Mouse (Mus musculus): ENCODE data around the gene Sorl1. TPM values are rescaled to one million over a fixed set of nuclear protein-coding genes. Genes with fewer than 3 reads are reported as not detected.

Sorl1 gene
- total RNA-seq, 1 experiment: 24.1 TPM

DNA sequence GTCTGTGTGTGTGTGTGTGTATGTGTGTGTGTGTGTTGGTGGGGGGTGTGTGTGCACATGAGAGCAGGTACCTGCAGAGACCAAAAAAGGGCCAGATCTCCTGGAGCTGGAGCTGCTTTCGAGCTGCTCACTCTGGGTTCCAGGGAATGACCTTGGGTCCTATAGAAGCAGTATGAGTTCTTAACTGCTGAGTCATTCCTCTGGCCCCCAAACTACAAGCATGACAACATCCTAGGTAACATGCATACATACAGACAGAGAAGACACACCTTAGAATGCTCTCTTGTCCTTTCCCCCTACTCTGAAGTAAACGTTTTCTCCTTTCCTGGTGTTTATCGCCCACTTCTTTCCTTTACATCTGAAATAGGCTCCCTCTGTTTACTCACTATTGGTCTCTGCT is 32.5 kb upstream of the Sorl1 start:
- Histone ChIP-seq H3K36me3 (ENCODE audit: control insufficient read depth, insufficient read depth, low read length, poor library complexity, severe bottlenecking) (no peaks in the 10 kb centered on the region), H3K4me3 (ENCODE audit: insufficient read depth in 1 of 2, low read depth in 1 of 2, low read length in 2 of 2, poor library complexity in 1 of 2, severe bottlenecking in 1 of 2) (no peak overlapping the region), H3K9me3 (ENCODE audit: control insufficient read depth, insufficient read depth, low read depth, low read length) (no peaks in the 10 kb centered on the region), H3K27ac (ENCODE audit: insufficient read depth, low read depth, low read length, poor library complexity, severe bottlenecking) (no peak overlapping the region), H3K9ac (ENCODE audit: insufficient read depth, low read depth, low read length, poor library complexity, severe bottlenecking) (no peak overlapping the region), H3K4me1 (ENCODE audit: control insufficient read depth in 2 of 2, insufficient read depth in 2 of 2, low read length in 2 of 2, poor library complexity in 1 of 2) (peaks cover 2% of the 10 kb centered on the region in 2 experiments; a peak in 2 of 4 replicates)
- peak; percentile 75; the same call in 1 of the 2 replicates for TF ChIP-seq MAFK (IDR thresholded peaks at IDR 0.05; ENCODE audit: insufficient read depth, low read depth, low read length)
- no peak for TF ChIP-seq ZNF384 (IDR thresholded peaks at IDR 0.05; ENCODE audit: low read depth, low read length)
- in situ Hi-C loops (cut with MboI; ENCODE audit: low sequenced_read_pairs in 2 of 2, unreplicated experiment in 2 of 2): no loop called here
- DNase-seq (ENCODE audit: low read depth, low spot score): no peak

- H3K4me1 ChIP-seq (ENCODE audit: control insufficient read depth in 2 of 2, insufficient read depth in 2 of 2, low read length in 2 of 2, poor library complexity in 1 of 2): peaks cover 2% of the 10 kb centered on the region in 2 experiments; a peak in 2 of 4 replicates
- no peak overlapping the region for H3K4me3 ChIP-seq (ENCODE audit: insufficient read depth in 1 of 2, low read depth in 1 of 2, low read length in 2 of 2, poor library complexity in 1 of 2, severe bottlenecking in 1 of 2)
- in situ Hi-C loops (cut with MboI; ENCODE audit: low sequenced_read_pairs in 2 of 2, unreplicated experiment in 2 of 2): no loop called here
- no peaks in the 10 kb centered on the region for H3K36me3 ChIP-seq (ENCODE audit: control insufficient read depth, insufficient read depth, low read length, poor library complexity, severe bottlenecking)
- TF ChIP-seq HCFC1 (IDR thresholded peaks at IDR 0.05; ENCODE audit: borderline replicate concordance, insufficient read depth, low read length) (no peak), CHD2 (IDR thresholded peaks at IDR 0.05; ENCODE audit: low read depth, low read length) (no peak), MAFK (IDR thresholded peaks at IDR 0.05; ENCODE audit: insufficient read depth, low read depth, low read length) (no peak), ZC3H11A (IDR thresholded peaks at IDR 0.05; ENCODE audit: borderline replicate concordance, low read depth, low read length) (no peak), ZNF384 (IDR thresholded peaks at IDR 0.05; ENCODE audit: low read depth, low read length) (no peak)
- H3K9me3 ChIP-seq (ENCODE audit: control insufficient read depth, insufficient read depth, low read depth, low read length): no peaks in the 10 kb centered on the region
- DNase-seq (ENCODE audit: low read depth, low spot score): no peak
- no peak overlapping the region for H3K9ac ChIP-seq (ENCODE audit: insufficient read depth, low read depth, low read length, poor library complexity, severe bottlenecking)
- H3K27ac ChIP-seq (ENCODE audit: insufficient read depth, low read depth, low read length, poor library complexity, severe bottlenecking): no peak overlapping the region
These were observed 30.6 kb upstream of the Sorl1 start for GRCm38 (mm10) chr9:42154682-42155081.

GRCm38 (mm10) chr9:42148816-42149215 is 24.7 kb upstream of the Sorl1 start:
- DNase-seq (ENCODE audit: low read depth, low spot score): no peak
- H3K4me3 ChIP-seq (ENCODE audit: insufficient read depth in 1 of 2, low read depth in 1 of 2, low read length in 2 of 2, poor library complexity in 1 of 2, severe bottlenecking in 1 of 2): no peak overlapping the region
- H3K27ac ChIP-seq (ENCODE audit: insufficient read depth, low read depth, low read length, poor library complexity, severe bottlenecking): no peak overlapping the region
- no peak overlapping the region for H3K9ac ChIP-seq (ENCODE audit: insufficient read depth, low read depth, low read length, poor library complexity, severe bottlenecking)
- H3K36me3 ChIP-seq (ENCODE audit: control insufficient read depth, insufficient read depth, low read length, poor library complexity, severe bottlenecking): no peaks in the 10 kb centered on the region
- in situ Hi-C loops (cut with MboI; ENCODE audit: low sequenced_read_pairs in 2 of 2, unreplicated experiment in 2 of 2): no loop called here
- H3K9me3 ChIP-seq (ENCODE audit: control insufficient read depth, insufficient read depth, low read depth, low read length): no peaks in the 10 kb centered on the region
- H3K4me1 ChIP-seq (ENCODE audit: control insufficient read depth in 2 of 2, insufficient read depth in 2 of 2, low read length in 2 of 2, poor library complexity in 1 of 2): no peaks in the 10 kb centered on the region
- TF ChIP-seq MAFK (IDR thresholded peaks at IDR 0.05; ENCODE audit: insufficient read depth, low read depth, low read length): no peak
- no peak for TF ChIP-seq HCFC1 (IDR thresholded peaks at IDR 0.05; ENCODE audit: borderline replicate concordance, insufficient read depth, low read length)
- TF ChIP-seq ZC3H11A (IDR thresholded peaks at IDR 0.05; ENCODE audit: borderline replicate concordance, low read depth, low read length): no peak
- TF ChIP-seq CHD2 (IDR thresholded peaks at IDR 0.05; ENCODE audit: low read depth, low read length): no peak
- no peak for TF ChIP-seq ZNF384 (IDR thresholded peaks at IDR 0.05; ENCODE audit: low read depth, low read length)

DNA sequence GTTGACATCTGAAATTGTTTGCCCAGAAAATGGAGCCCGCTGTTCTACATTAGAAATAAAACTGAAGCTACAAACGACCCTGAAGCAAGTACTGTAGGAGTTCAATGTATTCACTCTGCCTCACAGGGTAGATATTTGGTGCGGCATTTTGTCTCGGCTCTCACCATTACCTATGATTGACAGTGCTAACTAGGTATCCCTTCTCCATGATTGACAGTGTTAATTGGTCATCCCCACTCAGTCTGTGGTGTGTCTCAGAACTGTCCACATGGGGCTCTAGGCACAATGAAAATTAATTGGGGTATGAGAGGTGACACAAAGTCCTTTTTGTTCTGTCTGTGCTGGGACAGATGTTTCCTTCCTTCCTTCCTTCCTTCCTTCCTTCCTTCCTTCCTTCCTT is 23.9 kb upstream of the Sorl1 start:
- no peak overlapping the region for H3K9ac ChIP-seq (ENCODE audit: insufficient read depth, low read depth, low read length, poor library complexity, severe bottlenecking)
- no peaks in the 10 kb centered on the region for H3K9me3 ChIP-seq (ENCODE audit: control insufficient read depth, insufficient read depth, low read depth, low read length)
- no peak overlapping the region for H3K27ac ChIP-seq (ENCODE audit: insufficient read depth, low read depth, low read length, poor library complexity, severe bottlenecking)
- no peaks in the 10 kb centered on the region for H3K36me3 ChIP-seq (ENCODE audit: control insufficient read depth, insufficient read depth, low read length, poor library complexity, severe bottlenecking)
- no peak for DNase-seq (ENCODE audit: low read depth, low spot score)
- TF ChIP-seq HCFC1 (IDR thresholded peaks at IDR 0.05; ENCODE audit: borderline replicate concordance, insufficient read depth, low read length): no peak
- TF ChIP-seq ZC3H11A (IDR thresholded peaks at IDR 0.05; ENCODE audit: borderline replicate concordance, low read depth, low read length): no peak
- in situ Hi-C loops (cut with MboI; ENCODE audit: low sequenced_read_pairs in 2 of 2, unreplicated experiment in 2 of 2): no loop called here
- H3K4me3 ChIP-seq (ENCODE audit: insufficient read depth in 1 of 2, low read depth in 1 of 2, low read length in 2 of 2, poor library complexity in 1 of 2, severe bottlenecking in 1 of 2): no peak overlapping the region
- no peaks in the 10 kb centered on the region for H3K4me1 ChIP-seq (ENCODE audit: control insufficient read depth in 2 of 2, insufficient read depth in 2 of 2, low read length in 2 of 2, poor library complexity in 1 of 2)

DNA sequence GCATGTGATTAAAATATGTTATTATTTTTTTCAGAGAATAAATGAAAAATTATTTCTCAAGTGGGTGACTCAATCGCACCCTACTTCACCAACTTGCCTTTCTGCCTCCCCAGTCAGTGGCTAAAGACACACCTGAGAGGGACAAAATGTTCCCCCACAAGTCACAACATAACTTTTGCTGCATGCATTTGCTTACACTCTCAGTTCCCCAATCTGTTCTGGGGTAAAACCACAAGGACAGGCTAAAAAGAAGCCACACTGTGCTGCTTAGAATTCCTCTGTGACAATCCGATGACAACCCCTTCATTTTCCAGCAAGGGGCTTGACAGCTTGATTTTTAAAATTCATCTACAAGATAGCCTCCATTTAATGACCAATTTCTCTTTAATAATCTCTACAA is 22.4 kb upstream of the Sorl1 start:
- TF ChIP-seq ZNF384 (IDR thresholded peaks at IDR 0.05; ENCODE audit: low read depth, low read length) (no peak), MAFK (IDR thresholded peaks at IDR 0.05; ENCODE audit: insufficient read depth, low read depth, low read length) (no peak), ZC3H11A (IDR thresholded peaks at IDR 0.05; ENCODE audit: borderline replicate concordance, low read depth, low read length) (no peak), CHD2 (IDR thresholded peaks at IDR 0.05; ENCODE audit: low read depth, low read length) (no peak)
- Histone ChIP-seq H3K36me3 (ENCODE audit: control insufficient read depth, insufficient read depth, low read length, poor library complexity, severe bottlenecking) (no peaks in the 10 kb centered on the region), H3K4me1 (ENCODE audit: control insufficient read depth in 2 of 2, insufficient read depth in 2 of 2, low read length in 2 of 2, poor library complexity in 1 of 2) (no peaks in the 10 kb centered on the region), H3K27ac (ENCODE audit: insufficient read depth, low read depth, low read length, poor library complexity, severe bottlenecking) (no peak overlapping the region), H3K4me3 (ENCODE audit: insufficient read depth in 1 of 2, low read depth in 1 of 2, low read length in 2 of 2, poor library complexity in 1 of 2, severe bottlenecking in 1 of 2) (no peak overlapping the region), H3K9me3 (ENCODE audit: control insufficient read depth, insufficient read depth, low read depth, low read length) (no peaks in the 10 kb centered on the region), H3K9ac (ENCODE audit: insufficient read depth, low read depth, low read length, poor library complexity, severe bottlenecking) (no peak overlapping the region)
- in situ Hi-C loops (cut with MboI; ENCODE audit: low sequenced_read_pairs in 2 of 2, unreplicated experiment in 2 of 2): no loop called here
- no peak for DNase-seq (ENCODE audit: low read depth, low spot score)
